Mouse (Mus musculus): ENCODE data around the gene Klf9. TPM values are rescaled to one million over a fixed set of nuclear protein-coding genes. Genes with fewer than 3 reads are reported as not detected.

The Klf9 gene
- polyA plus RNA-seq (2017; shearing (Covaris generic)) = 16.0 TPM

DNA sequence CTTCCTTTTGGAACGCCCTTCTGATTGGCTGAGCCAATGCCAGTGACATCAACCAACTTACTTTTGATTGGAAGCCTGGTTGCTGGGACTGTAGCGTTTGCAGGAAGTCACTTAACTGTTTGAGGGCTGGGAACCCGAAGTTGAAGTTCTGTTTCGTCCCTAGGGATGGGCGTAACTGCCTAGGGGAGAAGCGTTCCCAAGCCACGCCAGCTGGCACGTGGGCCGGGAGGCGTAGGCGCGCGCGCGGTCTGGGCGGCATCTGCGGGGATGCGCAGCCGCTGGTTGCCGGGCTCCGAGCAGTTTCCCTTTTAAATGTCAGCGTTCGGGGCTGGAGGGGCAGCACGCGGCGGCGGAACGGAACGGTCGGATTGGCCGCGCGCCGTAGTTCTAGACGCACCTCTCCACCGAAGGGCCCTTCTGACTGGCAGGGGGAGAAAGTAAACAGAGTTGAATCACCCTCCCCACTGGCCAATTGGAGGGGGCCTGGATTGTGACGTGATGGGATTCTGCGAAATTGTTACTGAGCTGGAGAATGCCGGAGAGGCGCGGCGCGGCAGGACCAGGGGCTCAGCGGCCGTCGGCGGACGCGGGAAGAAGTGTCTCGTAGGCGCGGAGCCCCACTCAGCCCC is at the start of gene Klf9:
Klf9 (plus strand) TSS at position 538 of the 629 bp plus-strand sequence.

Other genes starting within 250 kb of the Klf9 start
- gene Smc5, start 132.7 kb downstream of the Klf9 start, polyA plus RNA-seq (2017; shearing (Covaris generic)) = 50.0 TPM